Mouse (Mus musculus): ENCODE results near the gene Mapt.
A peak's percentile ranks its signal among the peaks of the same experiment; 100 is the strongest.
"Not testable (repeated sequence)": the region's sequence is repeated elsewhere in the genome, so short reads cannot be mapped to it uniquely, and the experiment has no call there.

The Mapt gene

DNA sequence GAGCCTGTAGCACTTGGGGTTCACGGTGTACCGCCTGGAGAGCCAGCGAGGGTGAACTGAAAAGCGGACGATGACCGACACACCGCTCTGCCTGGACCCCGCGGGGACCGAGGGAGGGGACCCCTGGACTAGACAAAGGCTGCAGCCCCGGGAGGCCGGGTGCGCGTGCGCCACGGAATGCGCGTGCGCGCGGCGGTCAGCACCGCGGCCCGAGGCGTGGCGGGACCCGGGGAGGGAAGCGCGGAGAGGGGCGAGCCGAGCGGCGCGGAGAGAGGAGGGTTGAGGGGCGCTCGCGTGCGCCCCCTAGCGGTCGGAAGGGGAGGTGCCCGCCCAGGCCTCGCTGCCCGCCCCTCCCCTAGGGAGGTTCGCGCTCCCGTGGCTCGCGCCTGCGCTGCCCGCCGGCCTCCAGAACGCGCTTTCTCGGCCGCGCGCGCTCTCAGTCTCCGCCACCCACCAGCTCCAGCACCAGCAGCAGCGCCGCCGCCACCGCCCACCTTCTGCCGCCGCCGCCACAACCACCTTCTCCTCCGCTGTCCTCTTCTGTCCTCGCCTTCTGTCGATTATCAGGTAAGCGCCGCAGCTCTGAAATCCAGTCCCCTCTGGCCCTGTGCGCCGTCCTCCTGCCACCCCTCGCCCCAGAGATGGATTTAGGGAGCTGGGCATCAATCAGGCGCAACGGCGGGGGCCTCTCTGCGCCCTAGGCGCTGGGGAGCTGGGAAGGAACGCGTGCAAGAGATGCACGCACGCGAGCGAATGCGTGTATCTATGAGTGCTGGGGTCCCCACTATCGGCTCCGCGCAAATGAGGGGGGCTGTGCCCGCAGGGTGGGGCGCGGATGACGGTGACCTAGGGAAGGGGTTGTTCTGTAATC lies at the start of gene Mapt:
Gene Mapt (plus strand): TSS at position 350 of the 871 bp plus-strand sequence.
- peak; percentile 43 for DNase-seq (ENCODE audit: low spot score)

- DNase-seq (ENCODE audit: low spot score) = no peak
Observed at GRCm38 (mm10) chr11:104182141-104182540, 49.0 kb upstream of the Mapt start.

GRCm38 (mm10) chr11:104186135-104186836 lies 44.9 kb upstream of the Mapt start, which contains the start of gene Sppl2c:
Gene Sppl2c, plus strand, starts transcription at chr11:104186327.
- no peak for DNase-seq (ENCODE audit: low spot score)

GRCm38 (mm10) chr11:104186837-104187150 lies 44.4 kb upstream of the Mapt start:
- DNase-seq (ENCODE audit: low spot score) = no peak

DNA sequence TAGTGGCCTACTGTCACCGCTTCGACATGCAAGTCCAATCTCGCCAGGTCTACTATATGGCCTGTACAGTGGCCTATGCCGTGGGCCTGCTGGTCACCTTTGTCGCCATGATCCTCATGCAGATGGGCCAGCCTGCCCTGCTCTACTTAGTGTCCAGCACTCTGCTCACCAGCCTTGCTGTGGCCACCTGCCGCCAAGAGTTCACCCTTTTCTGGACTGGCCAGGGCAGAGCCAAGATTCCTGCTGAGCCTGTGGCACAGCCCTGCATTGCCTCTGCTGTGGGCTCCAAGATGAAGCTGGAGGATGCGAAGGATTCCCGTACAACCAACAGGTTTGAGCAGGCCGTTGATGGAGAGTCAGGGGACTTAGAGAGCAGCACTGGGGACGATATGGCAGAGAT lies 43.4 kb upstream of the Mapt start:
- no peak for DNase-seq (ENCODE audit: low spot score)

GRCm38 (mm10) chr11:104190008-104190407 lies 41.2 kb upstream of the Mapt start:
- DNase-seq (ENCODE audit: low spot score) = no peak

- no peak for DNase-seq (ENCODE audit: low spot score)
Observed at GRCm38 (mm10) chr11:104195382-104195781, 35.8 kb upstream of the Mapt start.

GRCm38 (mm10) chr11:104195791-104196190 lies 35.4 kb upstream of the Mapt start:
- DNase-seq (ENCODE audit: low spot score) = peak; percentile 36

- DNase-seq (ENCODE audit: low spot score) = no peak
Observed at GRCm38 (mm10) chr11:104197861-104198260, 33.3 kb upstream of the Mapt start.

DNA sequence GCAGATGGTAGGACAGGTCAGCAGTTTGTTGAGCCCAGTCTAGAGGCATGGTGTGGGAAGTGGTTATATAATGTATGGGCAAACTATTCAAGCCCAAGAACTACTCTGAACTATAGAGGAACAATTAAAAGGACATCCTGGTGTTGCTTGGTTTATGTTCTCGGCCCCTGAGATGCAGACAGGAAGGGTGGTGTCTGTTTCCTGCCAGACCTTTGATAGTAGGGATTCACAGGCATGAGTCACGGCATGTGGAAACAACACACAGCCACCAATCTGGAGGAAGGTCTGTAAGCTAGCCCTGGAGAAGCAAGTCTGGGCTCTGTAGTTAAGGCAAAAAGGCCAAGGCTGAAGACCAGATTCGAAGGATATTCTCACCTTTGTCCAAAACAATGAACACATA lies 27.9 kb upstream of the Mapt start:
- DNase-seq (ENCODE audit: low spot score) = no peak

DNA sequence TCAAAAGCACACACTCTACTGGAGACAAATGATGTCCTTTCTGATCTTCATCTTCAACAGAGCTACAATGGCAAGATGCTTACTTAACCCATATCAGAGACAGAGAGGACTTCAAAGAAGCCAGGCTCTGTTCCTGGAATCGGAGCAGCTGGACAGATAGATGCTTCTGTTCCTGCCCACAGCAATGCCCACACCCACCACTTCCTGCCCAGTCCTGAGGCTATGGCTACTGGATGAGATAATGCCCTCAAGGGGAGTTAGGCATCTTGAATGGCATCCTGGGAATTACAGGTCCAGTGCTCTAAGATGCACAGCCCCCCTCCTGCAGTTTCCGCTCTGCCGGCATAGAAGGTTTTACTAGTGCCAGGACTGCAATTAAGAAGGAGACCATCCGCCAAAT lies 24.6 kb upstream of the Mapt start:
- DNase-seq (ENCODE audit: low spot score) = no peak

DNA sequence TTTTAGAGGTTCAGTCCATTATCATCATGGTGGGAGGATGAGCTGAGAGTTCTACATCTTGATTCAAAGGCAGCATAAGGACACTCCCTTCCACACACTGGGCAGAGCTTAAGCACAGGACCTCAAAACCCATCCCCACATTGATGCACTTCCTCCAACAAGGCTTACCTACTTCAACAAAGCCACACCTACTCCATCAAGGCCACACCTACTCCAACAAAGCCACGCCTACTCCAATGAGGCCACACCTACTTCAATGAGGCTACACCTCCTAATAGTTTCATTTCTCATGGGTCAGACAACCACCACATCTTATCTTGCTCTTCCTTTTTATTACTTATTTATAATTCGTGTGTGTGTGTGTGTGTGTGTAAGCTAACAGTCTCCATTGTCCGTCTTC lies 22.1 kb upstream of the Mapt start:
- DNase-seq (ENCODE audit: low spot score) = no peak

DNA sequence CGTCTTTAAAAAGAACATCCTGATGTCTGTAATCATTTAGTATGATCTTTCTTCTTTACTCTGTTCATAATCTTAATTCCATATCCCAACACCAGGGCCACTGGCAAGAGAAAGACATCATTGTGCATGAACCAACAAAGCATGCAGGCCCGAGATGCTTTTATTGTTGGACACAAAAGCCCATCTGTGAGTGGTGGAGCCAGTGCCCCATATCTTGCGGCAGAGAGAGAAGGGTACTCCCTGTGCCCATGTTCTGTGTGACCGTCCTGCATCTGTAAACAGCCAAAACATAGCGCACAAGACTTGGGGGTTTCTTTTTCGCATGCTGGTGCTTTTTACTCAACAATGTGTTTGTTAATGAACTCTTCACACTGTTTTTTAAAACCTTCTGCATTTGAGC lies 19.9 kb upstream of the Mapt start:
- no peak for DNase-seq (ENCODE audit: low spot score)

- DNase-seq (ENCODE audit: low spot score) = not testable (repeated sequence)
Observed at GRCm38 (mm10) chr11:104214128-104214527, 17.1 kb upstream of the Mapt start.

DNA sequence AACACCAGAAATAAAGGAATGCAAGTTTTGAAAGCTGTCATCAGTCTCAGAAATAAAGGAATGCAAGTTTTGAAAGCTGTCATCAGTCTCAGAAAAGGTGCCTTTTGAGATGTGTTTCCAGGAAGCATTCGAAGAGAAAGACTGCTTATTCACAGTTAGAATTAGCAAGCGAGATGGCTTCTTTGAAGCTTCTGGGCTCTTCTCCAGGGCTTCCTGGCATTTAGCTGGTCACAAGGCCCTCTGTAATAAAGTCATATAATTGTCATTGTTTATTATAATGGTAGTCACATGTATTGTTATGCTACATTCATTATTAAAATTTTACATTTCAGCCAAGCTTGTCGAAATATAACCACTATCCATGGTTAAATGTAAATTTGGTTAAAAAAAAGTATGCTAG lies 13.1 kb upstream of the Mapt start:
- no peak for DNase-seq (ENCODE audit: low spot score)

DNA sequence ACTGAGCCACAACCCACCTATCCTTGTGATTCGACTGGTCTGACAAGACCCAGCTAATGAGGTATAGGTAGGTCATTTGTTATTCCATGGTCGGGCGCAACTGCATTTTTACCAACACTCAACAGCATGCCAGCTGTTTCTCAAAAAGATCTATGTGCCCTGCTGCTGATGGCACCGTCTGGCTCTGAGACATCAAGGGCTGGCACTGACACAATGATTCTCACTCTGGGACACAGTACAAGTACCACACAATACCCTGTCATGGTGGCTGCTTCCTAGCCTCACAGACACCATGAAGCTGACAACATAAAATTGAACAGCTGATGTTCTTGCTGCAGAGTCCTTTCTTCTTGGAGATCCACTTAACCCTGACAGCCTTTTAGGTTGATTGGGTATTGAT lies 10.9 kb upstream of the Mapt start:
- DNase-seq (ENCODE audit: low spot score) = no peak

GRCm38 (mm10) chr11:104221751-104222150 lies 9.4 kb upstream of the Mapt start:
- DNase-seq (ENCODE audit: low spot score) = no peak

DNA sequence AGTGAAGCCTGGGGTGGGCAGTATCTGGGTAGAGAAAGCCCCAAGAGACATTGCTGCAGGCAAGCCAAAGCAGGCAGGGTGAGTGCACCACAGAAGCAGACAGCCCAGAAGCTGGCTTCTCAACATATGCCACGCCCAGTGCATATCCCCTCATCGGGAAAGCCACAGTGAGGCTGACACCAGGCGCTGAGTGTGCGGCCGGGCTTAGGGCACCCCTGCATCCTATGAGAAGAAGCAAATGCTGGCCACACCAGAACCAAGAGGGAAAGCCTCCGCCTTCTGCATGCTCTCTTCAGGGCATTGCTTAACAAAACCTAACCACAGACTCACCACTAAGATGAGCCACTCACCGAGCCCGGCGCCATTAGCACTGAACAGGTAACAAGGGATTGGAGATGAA lies 7.9 kb upstream of the Mapt start:
- DNase-seq (ENCODE audit: low spot score) = no peak

GRCm38 (mm10) chr11:104229391-104229790 lies 1.8 kb upstream of the Mapt start:
- DNase-seq (ENCODE audit: low spot score) = no peak

DNA sequence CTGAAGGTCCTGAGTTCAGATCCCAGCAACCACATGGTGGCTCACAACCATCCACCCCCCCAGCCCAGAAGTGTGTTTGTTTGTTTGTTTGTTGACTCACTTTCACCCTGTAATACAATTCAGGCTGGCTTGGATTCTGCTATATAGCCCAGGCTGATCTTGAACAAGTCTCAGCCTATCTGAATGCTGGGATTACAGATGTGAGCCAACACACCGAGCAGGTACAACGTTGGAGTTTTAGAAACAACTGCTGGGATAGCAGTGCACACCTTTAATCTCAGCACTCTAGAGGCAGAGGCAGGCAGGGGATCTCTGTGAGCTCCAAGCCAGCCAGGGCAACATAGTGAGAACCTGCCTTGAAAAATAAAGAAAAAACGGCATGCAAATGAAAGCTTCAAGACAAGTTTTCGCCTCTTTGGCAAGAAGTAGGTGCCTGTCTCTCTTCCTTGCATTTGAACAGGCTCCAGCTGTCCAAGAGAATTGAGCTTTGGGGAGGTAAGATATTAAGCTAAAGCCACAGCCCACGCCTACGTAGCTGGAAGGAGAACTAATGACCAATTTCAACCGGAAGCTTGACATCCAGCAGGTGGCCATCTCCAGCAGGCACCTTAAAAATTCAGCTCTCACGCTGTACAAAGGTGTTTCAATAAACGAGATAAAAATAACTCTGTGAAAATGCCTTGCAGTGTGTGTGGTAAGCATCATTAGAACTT lies 968 bp upstream of the Mapt start:
- no peak for DNase-seq (ENCODE audit: low spot score)

DNA sequence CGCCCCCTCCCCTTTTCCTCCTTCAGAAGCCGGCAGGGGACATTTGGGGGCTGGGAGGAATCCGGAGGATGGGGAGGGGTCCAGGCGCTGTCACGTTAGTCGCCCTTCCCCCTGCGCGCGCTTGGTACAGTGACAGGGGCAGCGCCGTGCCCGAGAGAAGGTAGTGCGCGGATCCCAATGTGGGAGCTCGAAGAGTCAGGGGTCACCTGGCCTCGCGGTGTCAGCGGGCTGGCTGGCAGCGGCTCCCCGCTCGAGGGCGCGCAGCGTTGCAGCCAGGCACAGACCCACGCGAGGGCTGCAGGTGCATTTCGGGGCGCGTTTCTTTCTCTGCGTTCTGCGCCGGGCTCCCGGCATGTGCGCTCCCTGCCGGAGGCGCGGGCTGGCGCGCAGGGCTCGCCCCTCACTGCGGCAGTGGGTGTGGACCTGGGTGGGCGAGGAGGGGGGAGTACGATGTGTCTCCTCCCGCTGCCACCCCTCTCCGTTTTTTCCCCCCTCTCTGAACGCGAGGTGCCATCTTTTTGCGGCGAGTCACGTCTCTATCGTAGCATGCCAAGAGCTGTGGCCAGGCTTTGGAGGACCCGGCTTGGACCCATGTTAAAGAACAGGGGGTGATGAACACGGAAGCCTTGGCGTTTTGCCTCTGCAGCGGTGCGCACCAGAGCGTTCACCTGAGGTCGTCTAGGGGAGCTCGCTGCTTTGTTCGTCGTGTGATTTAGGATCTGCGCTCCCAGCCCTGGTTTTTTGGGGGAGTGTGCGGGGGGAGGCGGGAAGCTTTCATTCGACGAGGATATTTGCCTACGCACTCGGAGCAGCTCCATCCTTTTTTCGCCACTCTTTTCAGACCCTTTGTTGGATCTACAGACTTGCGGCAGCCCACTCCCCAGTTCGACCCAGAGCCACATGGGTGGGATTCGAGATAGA lies 1.2 kb downstream of the Mapt start:
- no peak for DNase-seq (ENCODE audit: low spot score)

GRCm38 (mm10) chr11:104233101-104233500 lies 1.9 kb downstream of the Mapt start:
- DNase-seq (ENCODE audit: low spot score) = no peak

Measured in T-cell, adult 2 months (primary cell).